Mouse (Mus musculus) lung, embryonic 16.5 days (tissue): ENCODE results near the gene Macrod2. TPM values are rescaled to one million over a fixed set of nuclear protein-coding genes. Genes with fewer than 3 reads are reported as not detected.

ENCODE experiments used
- ATAC-seq: fragments of 200-750 bp; cut with Nextera tagmentation; 2 replicates; pipeline ENCODE4 v1.8.0; 2017; ENCODE audit warnings: low read depth, mild to moderate bottlenecking, moderate library complexity
- H3K27ac ChIP-seq: fragments of 300-500 bp; sonication (generic); 2 replicates; pipeline ENCODE4 v1.5.1; 2014; ENCODE audit warnings: mild to moderate bottlenecking, control low read depth, low read length
- H3K27me3 ChIP-seq: fragments of 300-500 bp; sonication (generic); 2 replicates; pipeline ENCODE4 v1.6.1; 2014; ENCODE audit warnings: low read depth, low read length, mixed read lengths; ENCODE audit not compliant: control insufficient read depth, insufficient read depth
- H3K36me3 ChIP-seq: fragments of 300-500 bp; sonication (generic); 2 replicates; pipeline ENCODE4 v1.6.1; 2014; ENCODE audit warnings: low read length; ENCODE audit not compliant: control insufficient read depth, insufficient read depth
- H3K4me1 ChIP-seq: fragments of 300-500 bp; sonication (generic); replicated peaks from 2 replicates; pipeline ENCODE4 v1.6.1; 2014; ENCODE audit warnings: low read length, mixed read lengths; ENCODE audit not compliant: control insufficient read depth, insufficient read depth
- H3K4me2 ChIP-seq: fragments of 300-500 bp; sonication (generic); 2 replicates; pipeline ENCODE4 v1.6.1; 2014; ENCODE audit warnings: low read depth, low read length, control low read depth
- H3K4me3 ChIP-seq: fragments of 300-500 bp; sonication (generic); 2 replicates; pipeline ENCODE4 v1.5.1; 2014; ENCODE audit warnings: mild to moderate bottlenecking, low read length, control low read depth
- H3K9ac ChIP-seq: fragments of 300-500 bp; sonication (generic); 2 replicates; pipeline ENCODE4 v1.6.1; 2014; ENCODE audit warnings: low read length, control low read depth
- H3K9me3 ChIP-seq: fragments of 300-500 bp; sonication (generic); 2 replicates; pipeline ENCODE4 v1.6.1; 2016; ENCODE audit warnings: low read length; ENCODE audit not compliant: control insufficient read depth
- WGBS: fragments of 180-500 bp; shearing (Covaris S2); extraction: QIAGEN DNeasy Blood & Tissue Kit; methylation state at CpG from one replicate; pipeline ENCODE4 v1.1.7; 2014; 5-methylcytosine and 5-hydroxymethylcytosine counted together
- polyA plus RNA-seq: library from polyadenylated mRNA; unstranded; fragments of >200 nt; fragmentation: Nextera tagmentation; extraction: Ambion mirVana; gene quantifications from 2 replicates; pipeline ENCODE4 v1.2.1, GENCODE M21; 2015

Macrod2 gene
- polyA plus RNA-seq, 1 experiment from 2014 or later, result 32.1 TPM

DNA sequence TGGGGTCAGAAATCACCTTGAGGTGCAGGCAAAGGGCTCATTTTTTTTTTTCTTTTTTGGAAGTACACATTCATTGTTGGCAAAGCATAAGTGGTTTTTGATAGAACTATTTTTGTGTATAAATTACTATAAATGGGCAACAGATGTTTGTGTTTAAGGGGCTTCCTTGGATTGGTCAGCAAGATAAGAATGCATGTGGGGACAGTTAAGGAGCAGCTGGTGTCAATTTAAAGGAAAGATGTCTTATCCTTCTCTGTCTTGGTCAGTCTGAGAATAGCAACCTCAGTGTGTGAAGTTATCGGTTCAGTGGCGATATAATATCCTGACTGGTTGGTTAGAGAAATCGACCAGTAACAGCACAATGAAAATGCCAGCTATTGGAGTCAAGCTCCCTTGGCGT lies 877.9 kb downstream of the Macrod2 start:
- no peak overlapping the region for H3K27ac ChIP-seq
- no peak overlapping the region for H3K4me3 ChIP-seq
- no peaks in the 10 kb centered on the region for H3K4me1 ChIP-seq
- ATAC-seq, result no peak
- no peak overlapping the region for H3K4me2 ChIP-seq
- H3K9me3 ChIP-seq, result no peaks in the 10 kb centered on the region
- 75% methylated on average over 4 of the region's 4 CpGs for WGBS
- no peaks in the 10 kb centered on the region for H3K36me3 ChIP-seq
- no peaks in the 10 kb centered on the region for H3K27me3 ChIP-seq
- H3K9ac ChIP-seq, result no peak overlapping the region

- no peaks in the 10 kb centered on the region; the same call in 1 of the 2 replicates for H3K4me1 ChIP-seq
- no peaks in the 10 kb centered on the region for H3K36me3 ChIP-seq
- H3K27ac ChIP-seq, result no peak overlapping the region
- ATAC-seq, result no peak
- no peak overlapping the region for H3K4me2 ChIP-seq
- WGBS, result 49% methylated on average over 2 of the region's 2 CpGs
- no peaks in the 10 kb centered on the region for H3K27me3 ChIP-seq
- H3K9me3 ChIP-seq, result no peaks in the 10 kb centered on the region
- H3K9ac ChIP-seq, result no peak overlapping the region
- H3K4me3 ChIP-seq, result no peak overlapping the region
Measured at GRCm38 (mm10) chr2:141274262-141274661, 879.2 kb downstream of the Macrod2 start.

GRCm38 (mm10) chr2:141279130-141279698 lies 884.1 kb downstream of the Macrod2 start:
- Histone ChIP-seq H3K27me3 (no peaks in the 10 kb centered on the region), H3K9ac (no peak overlapping the region), H3K36me3 (no peaks in the 10 kb centered on the region), H3K4me3 (no peak overlapping the region), H3K9me3 (no peaks in the 10 kb centered on the region), H3K27ac (peak overlapping the region; percentile 77), H3K4me2 (no peak overlapping the region), H3K4me1 (peaks cover 2% of the 10 kb centered on the region; the same call in 1 of the 2 replicates)
- 27% methylated on average over 5 of the region's 5 CpGs for WGBS
- ATAC-seq, result peak; percentile 98

DNA sequence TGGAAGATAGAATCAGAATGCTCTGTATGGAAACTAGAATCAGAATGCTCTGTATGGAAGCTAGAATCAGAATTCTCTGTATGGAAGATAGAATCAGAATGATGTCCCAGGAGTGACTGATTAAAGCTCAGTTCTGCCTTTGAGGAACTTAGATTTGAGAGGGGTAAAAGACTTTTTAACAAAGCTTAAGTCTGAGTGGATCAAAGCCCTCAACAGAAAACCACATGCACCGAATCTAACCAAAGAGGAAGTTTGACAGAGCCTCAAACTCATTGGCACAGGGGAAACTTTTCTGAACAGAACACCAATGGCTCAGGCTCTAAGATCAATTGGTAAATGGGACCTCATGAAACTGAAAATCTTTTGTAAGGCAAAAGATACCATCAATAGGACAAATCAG lies 885.7 kb downstream of the Macrod2 start:
- ATAC-seq, result no peak
- 78% methylated on average over 1 of the region's 1 CpGs for WGBS
- Histone ChIP-seq H3K27ac (no peak overlapping the region), H3K36me3 (no peaks in the 10 kb centered on the region), H3K9me3 (no peaks in the 10 kb centered on the region), H3K9ac (no peak overlapping the region), H3K27me3 (no peaks in the 10 kb centered on the region), H3K4me2 (no peak overlapping the region), H3K4me3 (no peak overlapping the region), H3K4me1 (peaks cover 2% of the 10 kb centered on the region; the same call in 1 of the 2 replicates)

GRCm38 (mm10) chr2:141286110-141286747 lies 891.1 kb downstream of the Macrod2 start:
- no peak overlapping the region for H3K4me3 ChIP-seq
- no peak overlapping the region for H3K4me2 ChIP-seq
- H3K27ac ChIP-seq, result no peak overlapping the region
- H3K4me1 ChIP-seq, result peaks cover 4% of the 10 kb centered on the region; the same call in 1 of the 2 replicates
- WGBS, result 55% methylated on average over 7 of the region's 7 CpGs
- no peak overlapping the region for H3K9ac ChIP-seq
- no peak for ATAC-seq
- H3K27me3 ChIP-seq, result no peaks in the 10 kb centered on the region
- H3K36me3 ChIP-seq, result no peaks in the 10 kb centered on the region
- H3K9me3 ChIP-seq, result no peaks in the 10 kb centered on the region

DNA sequence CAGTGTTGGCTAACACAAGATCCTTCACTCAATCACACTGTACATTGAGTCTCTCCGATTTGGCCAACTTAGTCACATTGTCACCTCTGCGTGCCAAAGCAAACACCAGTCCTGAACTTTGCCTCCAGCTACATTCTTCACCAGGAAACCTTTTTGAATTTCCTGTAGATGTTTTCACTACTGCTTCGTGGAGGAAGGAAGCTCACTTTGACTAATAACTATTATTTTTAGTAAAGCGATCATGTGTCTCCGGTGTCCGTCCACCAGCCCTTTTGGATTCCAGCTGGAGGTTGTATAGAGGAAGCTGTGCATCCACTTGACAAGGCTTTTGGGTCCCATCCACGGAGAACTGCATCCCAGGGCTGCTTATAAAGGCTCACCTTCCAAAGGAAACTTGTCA lies 893.4 kb downstream of the Macrod2 start:
- H3K4me2 ChIP-seq, result no peak overlapping the region
- peak; percentile 60 for ATAC-seq
- WGBS, result 13% methylated on average over 7 of the region's 7 CpGs
- no peak overlapping the region for H3K9ac ChIP-seq
- H3K9me3 ChIP-seq, result no peaks in the 10 kb centered on the region
- H3K4me3 ChIP-seq, result no peak overlapping the region
- no peak overlapping the region for H3K27ac ChIP-seq
- no peaks in the 10 kb centered on the region for H3K27me3 ChIP-seq
- H3K36me3 ChIP-seq, result no peaks in the 10 kb centered on the region
- H3K4me1 ChIP-seq, result peaks cover 4% of the 10 kb centered on the region; the same call in 1 of the 2 replicates

DNA sequence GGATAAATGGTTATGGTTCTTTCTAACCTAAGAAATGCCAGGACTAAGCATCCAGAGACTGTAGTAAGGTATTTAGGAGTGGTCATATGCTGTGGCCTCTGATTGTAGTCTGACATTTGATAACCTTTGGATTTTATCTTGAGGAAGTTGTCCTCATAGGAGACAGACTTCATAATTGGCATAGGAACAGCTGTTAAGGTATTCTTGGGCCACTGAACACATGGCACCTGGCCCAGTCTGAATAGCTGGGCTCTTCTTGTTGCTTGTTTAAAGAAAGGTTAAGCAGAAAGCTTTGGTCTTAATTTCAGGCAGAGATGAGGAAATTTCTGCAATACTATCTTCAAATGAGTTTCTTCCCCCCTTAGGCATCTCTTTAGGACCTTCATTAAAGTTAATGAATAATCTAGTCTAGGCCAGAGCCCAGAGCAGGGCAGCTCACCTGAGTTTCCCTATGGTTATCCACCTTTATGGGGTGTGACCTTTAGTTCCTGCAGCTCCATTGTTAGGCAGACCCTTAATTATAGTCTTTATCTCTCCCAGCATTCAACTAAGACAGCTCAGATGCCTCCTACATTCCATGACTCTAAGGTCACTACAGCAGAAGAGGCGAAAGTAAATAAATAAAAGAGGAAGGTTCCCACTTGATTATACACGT lies 894.1 kb downstream of the Macrod2 start:
- H3K9me3 ChIP-seq, result no peaks in the 10 kb centered on the region
- no peak for ATAC-seq
- H3K4me3 ChIP-seq, result no peak overlapping the region
- no peak overlapping the region for H3K4me2 ChIP-seq
- H3K4me1 ChIP-seq, result peaks cover 4% of the 10 kb centered on the region; the same call in 1 of the 2 replicates
- 32% methylated on average over 2 of the region's 2 CpGs for WGBS
- no peaks in the 10 kb centered on the region for H3K36me3 ChIP-seq
- H3K27me3 ChIP-seq, result no peaks in the 10 kb centered on the region
- no peak overlapping the region for H3K27ac ChIP-seq
- H3K9ac ChIP-seq, result no peak overlapping the region

DNA sequence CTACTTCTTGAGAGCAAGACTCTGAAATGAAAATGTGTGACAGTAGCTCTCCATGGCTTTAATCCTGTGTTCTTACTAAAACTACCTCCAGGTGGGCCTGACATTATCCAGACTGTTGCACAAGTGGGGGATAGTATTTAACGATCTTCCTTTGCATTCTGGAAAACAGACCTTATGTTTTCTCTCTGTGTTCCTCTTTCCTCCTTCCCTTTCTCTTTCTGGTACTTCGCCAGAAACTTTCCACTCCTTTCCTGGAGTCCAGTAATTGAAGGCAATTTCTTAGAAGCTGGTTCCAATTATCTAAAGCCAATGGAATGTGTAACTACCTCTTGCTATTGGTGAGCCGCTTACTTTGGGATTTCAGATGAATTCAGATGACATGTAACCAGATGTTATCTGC lies 897.7 kb downstream of the Macrod2 start:
- H3K27me3 ChIP-seq, result no peaks in the 10 kb centered on the region
- no peak overlapping the region for H3K27ac ChIP-seq
- H3K36me3 ChIP-seq, result no peaks in the 10 kb centered on the region
- no peak for ATAC-seq
- no peak overlapping the region for H3K4me3 ChIP-seq
- H3K9me3 ChIP-seq, result no peaks in the 10 kb centered on the region
- H3K9ac ChIP-seq, result no peak overlapping the region
- H3K4me1 ChIP-seq, result peaks cover 2% of the 10 kb centered on the region; the same call in 1 of the 2 replicates
- no peak overlapping the region for H3K4me2 ChIP-seq
- 51% methylated on average over 3 of the region's 3 CpGs for WGBS

- H3K4me2 ChIP-seq, result no peak overlapping the region
- H3K27ac ChIP-seq, result no peak overlapping the region
- no peak overlapping the region for H3K9ac ChIP-seq
- ATAC-seq, result no peak
- no peaks in the 10 kb centered on the region for H3K4me1 ChIP-seq
- H3K27me3 ChIP-seq, result no peaks in the 10 kb centered on the region
- whole genome bisulfite sequencing, result 48% methylated on average over 6 of the region's 6 CpGs
- H3K36me3 ChIP-seq, result no peaks in the 10 kb centered on the region
- H3K9me3 ChIP-seq, result no peaks in the 10 kb centered on the region
- no peak overlapping the region for H3K4me3 ChIP-seq
Measured at GRCm38 (mm10) chr2:141299168-141299567, 904.1 kb downstream of the Macrod2 start.
